Mouse (Mus musculus) megakaryocyte, embryonic 14.5 days (primary cell): Measurements from ENCODE around the gene Obscn.

ENCODE experiments used
- FLI1 ChIP-seq: IDR thresholded peaks from 2 replicates; pipeline ENCODE4 v1.6.1; 2012; ENCODE audit warnings: low read length, inconsistent platforms, mixed read lengths
- GATA1 ChIP-seq: IDR thresholded peaks from 3 replicates; pipeline ENCODE4 v1.6.1; 2012; ENCODE audit warnings: mixed read lengths, low read length, inconsistent platforms, borderline replicate concordance

DNA sequence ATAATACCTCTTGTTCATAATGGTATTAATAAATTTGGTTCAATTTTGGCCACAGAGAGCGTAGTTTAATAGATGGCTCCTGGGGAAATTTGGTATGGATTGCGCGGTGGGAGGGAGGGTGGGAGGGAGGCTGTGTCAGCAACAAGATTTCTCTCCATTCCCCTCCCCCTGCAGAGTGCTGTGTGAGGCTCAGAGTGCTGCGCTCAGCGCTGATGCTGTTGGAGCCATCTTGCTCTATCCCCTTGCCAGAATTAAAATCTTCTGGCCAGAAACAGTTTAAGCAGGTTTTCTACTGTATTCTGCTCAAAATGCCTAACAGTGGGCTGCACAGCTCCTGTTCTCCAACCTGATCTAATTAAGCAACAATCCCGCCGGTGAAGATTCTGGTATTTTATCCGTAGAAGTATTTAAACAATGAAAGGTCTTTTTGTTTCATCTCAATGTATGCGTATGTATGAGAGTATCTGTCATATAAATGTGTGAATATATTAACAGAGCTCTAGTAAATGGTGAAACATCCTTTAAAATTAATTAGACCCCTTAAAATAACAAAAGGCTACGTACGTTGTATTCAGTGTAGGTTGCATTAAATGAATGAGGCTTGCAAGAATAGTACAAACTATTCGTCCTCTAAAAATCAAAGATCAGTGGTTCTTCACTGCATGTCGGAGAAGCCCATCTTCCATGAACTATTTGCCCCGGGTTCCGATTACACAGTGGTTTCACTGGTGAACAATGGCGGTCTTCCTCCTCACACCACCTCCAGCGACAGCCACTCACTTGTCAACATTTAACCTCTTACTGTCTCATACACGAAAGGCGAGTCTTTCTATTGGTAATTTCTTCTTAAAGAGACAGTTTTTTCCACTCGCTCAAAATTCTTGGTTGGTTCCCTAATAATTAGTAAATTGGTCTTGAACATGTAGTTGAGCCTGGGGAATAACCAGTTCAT, 186.4 kb downstream of the Obscn start:
- TF ChIP-seq FLI1: no peak
- TF ChIP-seq GATA1: no peak
